Mouse (Mus musculus): ENCODE measurements at regions not wholly inside any gene's neighbourhood (a gene's known extent, or its start where the extent isn't known, plus 50 kb on each side); places are given as distances from the start of the nearest gene placed in this dataset.

- Histone ChIP-seq H3K4me3 (ENCODE audit: low read length) (no peak overlapping the region), H3K4me2 (ENCODE audit: low read depth, low read length) (no peak overlapping the region), H3K36me3 (ENCODE audit: control insufficient read depth, insufficient read depth) (no peaks in the 10 kb centered on the region), H3K27me3 (ENCODE audit: control insufficient read depth, insufficient read depth, low read length) (no peaks in the 10 kb centered on the region), H3K4me1 (ENCODE audit: control insufficient read depth, insufficient read depth, low read length) (no peaks in the 10 kb centered on the region), H3K27ac (ENCODE audit: low read length) (no peak overlapping the region), H3K9ac (ENCODE audit: low read length) (no peak overlapping the region), H3K9me3 (replicated peaks; ENCODE audit: control insufficient read depth, low read length) (no peaks in the 10 kb centered on the region)
- WGBS: 55% methylated on average over 10 of the region's 10 CpGs
- no peak for ATAC-seq (replicated peaks; ENCODE audit: extremely low read depth, insufficient read depth, low FRiP score)
Measured at GRCm38 (mm10) chr5:119944371-119944770, 111.9 kb downstream of the Tbx5 start.

- WGBS: 77% methylated on average over 4 of the region's 4 CpGs
- Histone ChIP-seq H3K27me3 (ENCODE audit: control insufficient read depth, insufficient read depth, low read length) (no peaks in the 10 kb centered on the region), H3K4me3 (ENCODE audit: low read length) (no peak overlapping the region), H3K4me2 (ENCODE audit: low read depth, low read length) (no peak overlapping the region), H3K9me3 (replicated peaks; ENCODE audit: control insufficient read depth, low read length) (peaks cover 3% of the 10 kb centered on the region; the same call in 1 of the 2 replicates), H3K4me1 (ENCODE audit: control insufficient read depth, insufficient read depth, low read length) (no peaks in the 10 kb centered on the region), H3K9ac (ENCODE audit: low read length) (no peak overlapping the region), H3K27ac (ENCODE audit: low read length) (no peak overlapping the region), H3K36me3 (ENCODE audit: control insufficient read depth, insufficient read depth) (no peaks in the 10 kb centered on the region)
- ATAC-seq (replicated peaks; ENCODE audit: extremely low read depth, insufficient read depth, low FRiP score): no peak
Measured at GRCm38 (mm10) chr5:119948399-119948798, 115.9 kb downstream of the Tbx5 start.

GRCm38 (mm10) chr5:119952085-119952484 lies 119.6 kb downstream of the Tbx5 start:
- no peak overlapping the region for H3K9ac ChIP-seq (ENCODE audit: low read length)
- no peaks in the 10 kb centered on the region for H3K4me1 ChIP-seq (ENCODE audit: control insufficient read depth, insufficient read depth, low read length)
- no peak overlapping the region for H3K27ac ChIP-seq (ENCODE audit: low read length)
- no peak overlapping the region for H3K4me3 ChIP-seq (ENCODE audit: low read length)
- WGBS: 87% methylated on average over 2 of the region's 2 CpGs
- H3K9me3 ChIP-seq (replicated peaks; ENCODE audit: control insufficient read depth, low read length): peaks cover 3% of the 10 kb centered on the region; the same call in 1 of the 2 replicates
- H3K4me2 ChIP-seq (ENCODE audit: low read depth, low read length): no peak overlapping the region
- H3K36me3 ChIP-seq (ENCODE audit: control insufficient read depth, insufficient read depth): no peaks in the 10 kb centered on the region
- no peak for ATAC-seq (replicated peaks; ENCODE audit: extremely low read depth, insufficient read depth, low FRiP score)
- H3K27me3 ChIP-seq (ENCODE audit: control insufficient read depth, insufficient read depth, low read length): no peaks in the 10 kb centered on the region

GRCm38 (mm10) chr5:119953189-119953588 lies 120.7 kb downstream of the Tbx5 start:
- 83% methylated on average over 5 of the region's 5 CpGs for WGBS
- Histone ChIP-seq H3K36me3 (ENCODE audit: control insufficient read depth, insufficient read depth) (no peaks in the 10 kb centered on the region), H3K27ac (ENCODE audit: low read length) (no peak overlapping the region), H3K4me2 (ENCODE audit: low read depth, low read length) (no peak overlapping the region), H3K9me3 (replicated peaks; ENCODE audit: control insufficient read depth, low read length) (peaks cover 3% of the 10 kb centered on the region; the same call in 1 of the 2 replicates), H3K4me1 (ENCODE audit: control insufficient read depth, insufficient read depth, low read length) (no peaks in the 10 kb centered on the region), H3K27me3 (ENCODE audit: control insufficient read depth, insufficient read depth, low read length) (no peaks in the 10 kb centered on the region), H3K4me3 (ENCODE audit: low read length) (no peak overlapping the region), H3K9ac (ENCODE audit: low read length) (no peak overlapping the region)
- no peak for ATAC-seq (replicated peaks; ENCODE audit: extremely low read depth, insufficient read depth, low FRiP score)

- Histone ChIP-seq H3K4me1 (ENCODE audit: control insufficient read depth, insufficient read depth, low read length) (no peaks in the 10 kb centered on the region), H3K4me2 (ENCODE audit: low read depth, low read length) (no peak overlapping the region), H3K9ac (ENCODE audit: low read length) (no peak overlapping the region), H3K27me3 (ENCODE audit: control insufficient read depth, insufficient read depth, low read length) (no peaks in the 10 kb centered on the region), H3K36me3 (ENCODE audit: control insufficient read depth, insufficient read depth) (no peaks in the 10 kb centered on the region), H3K27ac (ENCODE audit: low read length) (no peak overlapping the region), H3K4me3 (ENCODE audit: low read length) (no peak overlapping the region), H3K9me3 (replicated peaks; ENCODE audit: control insufficient read depth, low read length) (peaks cover 3% of the 10 kb centered on the region; the same call in 1 of the 2 replicates)
- ATAC-seq (replicated peaks; ENCODE audit: extremely low read depth, insufficient read depth, low FRiP score): no peak
- 65% methylated on average over 14 of the region's 14 CpGs for WGBS
Measured at GRCm38 (mm10) chr5:119953811-119954566, 121.5 kb downstream of the Tbx5 start.

GRCm38 (mm10) chr5:119958942-119959341 lies 126.5 kb downstream of the Tbx5 start:
- Histone ChIP-seq H3K4me3 (ENCODE audit: low read length) (no peak overlapping the region), H3K27ac (ENCODE audit: low read length) (no peak overlapping the region), H3K27me3 (ENCODE audit: control insufficient read depth, insufficient read depth, low read length) (no peaks in the 10 kb centered on the region), H3K36me3 (ENCODE audit: control insufficient read depth, insufficient read depth) (no peaks in the 10 kb centered on the region), H3K4me2 (ENCODE audit: low read depth, low read length) (peak overlapping the region; percentile 24), H3K4me1 (ENCODE audit: control insufficient read depth, insufficient read depth, low read length) (no peaks in the 10 kb centered on the region), H3K9me3 (replicated peaks; ENCODE audit: control insufficient read depth, low read length) (no peaks in the 10 kb centered on the region), H3K9ac (ENCODE audit: low read length) (no peak overlapping the region)
- ATAC-seq (replicated peaks; ENCODE audit: extremely low read depth, insufficient read depth, low FRiP score): peak; percentile 45
- 14% methylated on average over 14 of the region's 14 CpGs for WGBS

GRCm38 (mm10) chr5:119964751-119965150 lies 132.3 kb downstream of the Tbx5 start:
- WGBS: 25% methylated on average over 3 of the region's 3 CpGs
- no peaks in the 10 kb centered on the region for H3K36me3 ChIP-seq (ENCODE audit: control insufficient read depth, insufficient read depth)
- H3K27me3 ChIP-seq (ENCODE audit: control insufficient read depth, insufficient read depth, low read length): no peaks in the 10 kb centered on the region
- no peaks in the 10 kb centered on the region for H3K9me3 ChIP-seq (replicated peaks; ENCODE audit: control insufficient read depth, low read length)
- ATAC-seq (replicated peaks; ENCODE audit: extremely low read depth, insufficient read depth, low FRiP score): no peak; the same call in 1 of the 2 replicates
- H3K4me3 ChIP-seq (ENCODE audit: low read length): no peak overlapping the region
- no peak overlapping the region for H3K27ac ChIP-seq (ENCODE audit: low read length)
- H3K9ac ChIP-seq (ENCODE audit: low read length): no peak overlapping the region
- peaks cover 6% of the 10 kb centered on the region; the same call in 1 of the 2 replicates for H3K4me1 ChIP-seq (ENCODE audit: control insufficient read depth, insufficient read depth, low read length)
- H3K4me2 ChIP-seq (ENCODE audit: low read depth, low read length): no peak overlapping the region

- H3K4me3 ChIP-seq (ENCODE audit: low read length): no peak overlapping the region
- 0 out of 2 replicates have a peak, but pooled peaks cover 2% of the 10 kb centered on the region for H3K4me1 ChIP-seq (ENCODE audit: control insufficient read depth, insufficient read depth, low read length)
- no peaks in the 10 kb centered on the region for H3K36me3 ChIP-seq (ENCODE audit: control insufficient read depth, insufficient read depth)
- H3K9me3 ChIP-seq (replicated peaks; ENCODE audit: control insufficient read depth, low read length): no peaks in the 10 kb centered on the region
- 91% methylated on average over 16 of the region's 16 CpGs for WGBS
- H3K27me3 ChIP-seq (ENCODE audit: control insufficient read depth, insufficient read depth, low read length): no peaks in the 10 kb centered on the region
- H3K4me2 ChIP-seq (ENCODE audit: low read depth, low read length): no peak overlapping the region
- no peak overlapping the region for H3K9ac ChIP-seq (ENCODE audit: low read length)
- no peak for ATAC-seq (replicated peaks; ENCODE audit: extremely low read depth, insufficient read depth, low FRiP score)
- H3K27ac ChIP-seq (ENCODE audit: low read length): no peak overlapping the region
Measured at GRCm38 (mm10) chr5:119971286-119971685, 138.8 kb downstream of the Tbx5 start.

- no peaks in the 10 kb centered on the region for H3K27me3 ChIP-seq (ENCODE audit: control insufficient read depth, insufficient read depth, low read length)
- WGBS: 24% methylated on average over 24 of the region's 24 CpGs
- peak overlapping the region; percentile 61 for H3K4me2 ChIP-seq (ENCODE audit: low read depth, low read length)
- 0 out of 2 replicates have a peak, but pooled peaks cover 2% of the 10 kb centered on the region for H3K4me1 ChIP-seq (ENCODE audit: control insufficient read depth, insufficient read depth, low read length)
- no peak; the same call in 1 of the 2 replicates for ATAC-seq (replicated peaks; ENCODE audit: extremely low read depth, insufficient read depth, low FRiP score)
- peak overlapping the region; percentile 35; the same call in 1 of the 2 replicates for H3K9ac ChIP-seq (ENCODE audit: low read length)
- no peaks in the 10 kb centered on the region for H3K9me3 ChIP-seq (replicated peaks; ENCODE audit: control insufficient read depth, low read length)
- no peaks in the 10 kb centered on the region for H3K36me3 ChIP-seq (ENCODE audit: control insufficient read depth, insufficient read depth)
- H3K27ac ChIP-seq (ENCODE audit: low read length): no peak overlapping the region
- peak overlapping the region; percentile 30 for H3K4me3 ChIP-seq (ENCODE audit: low read length)
Measured at GRCm38 (mm10) chr5:119972802-119973437, 140.5 kb downstream of the Tbx5 start.
